Mouse (Mus musculus) liver, adult 2 months (tissue): Measurements from ENCODE around the gene Hoxc5. TPM values are rescaled to one million over a fixed set of nuclear protein-coding genes. Genes with fewer than 3 reads are reported as not detected.

ENCODE experiments used
- DNase-seq: peaks from one replicate; pipeline ENCODE4 v3.0.0-alpha.2; 2011; ENCODE audit warnings: low read depth, low spot score; ENCODE audit errors: extremely low read depth
- H3K27ac ChIP-seq: fragments of 200-500 bp; replicated peaks from 2 replicates; pipeline ENCODE4 v1.5.1; 2012; ENCODE audit warnings: low read depth, mild to moderate bottlenecking, control low read depth, inconsistent platforms, low read length; ENCODE audit not compliant: insufficient read depth
- H3K27me3 ChIP-seq: fragments of 200-500 bp; 2 replicates; pipeline ENCODE4 v1.6.1; 2012; ENCODE audit warnings: mild to moderate bottlenecking, moderate library complexity, low read length, inconsistent platforms; ENCODE audit not compliant: control insufficient read depth, insufficient read depth
- H3K36me3 ChIP-seq: fragments of 200-500 bp; 2 replicates; pipeline ENCODE4 v1.6.1; 2012; ENCODE audit warnings: low read length, inconsistent platforms; ENCODE audit not compliant: control insufficient read depth, insufficient read depth
- H3K4me1 ChIP-seq: fragments of 200-500 bp; 2 replicates; pipeline ENCODE4 v1.6.1; 2011; ENCODE audit warnings: low read length; ENCODE audit not compliant: control insufficient read depth, insufficient read depth
- H3K4me3 ChIP-seq: fragments of 200-500 bp; 2 replicates; pipeline ENCODE4 v1.5.1; 2011; ENCODE audit warnings: low read depth, mild to moderate bottlenecking, control low read depth, low read length, moderate library complexity; ENCODE audit not compliant: insufficient read depth
- H3K79me2 ChIP-seq: fragments of 200-500 bp; 2 replicates; pipeline ENCODE4 v1.6.1; 2012; ENCODE audit warnings: inconsistent platforms, mild to moderate bottlenecking, low read length, moderate library complexity; ENCODE audit not compliant: control insufficient read depth, insufficient read depth
- H3K9ac ChIP-seq: fragments of 200-500 bp; 2 replicates; pipeline ENCODE4 v1.6.1; 2012; ENCODE audit warnings: low read depth, mild to moderate bottlenecking, control low read depth, inconsistent platforms, low read length
- CTCF ChIP-seq: fragments of 200-500 bp; IDR thresholded peaks from 2 replicates; pipeline ENCODE4 v1.5.1; 2011; ENCODE audit warnings: low read depth, low read length, control low read depth
- POLR2A ChIP-seq: fragments of 200-500 bp; IDR thresholded peaks from 2 replicates; pipeline ENCODE4 v1.6.1; 2011; ENCODE audit warnings: low read length, control low read depth; ENCODE audit not compliant: insufficient read depth; ENCODE audit errors: extremely low read depth
- WGBS: fragments of 180-500 bp; shearing (Covaris S2); methylation state at CpG from one replicate; pipeline ENCODE4 v1.1.7; 2018; 5-methylcytosine and 5-hydroxymethylcytosine counted together
- polyA plus RNA-seq: library from polyadenylated mRNA; depleted of rRNA; stranded (reverse); fragments of >200 nt; gene quantifications from 2 replicates; pipeline ENCODE4 v1.2.3, GENCODE M21; 2012
- total RNA-seq: library from RNA; depleted of rRNA; stranded (reverse); fragments of >200 nt; gene quantifications from 2 replicates; pipeline ENCODE4 v1.2.3, GENCODE M21; 2014

Gene Hoxc5
- total and polyA plus RNA-seq, 2 experiments, result under 0.01 TPM; not detected in 1

DNA sequence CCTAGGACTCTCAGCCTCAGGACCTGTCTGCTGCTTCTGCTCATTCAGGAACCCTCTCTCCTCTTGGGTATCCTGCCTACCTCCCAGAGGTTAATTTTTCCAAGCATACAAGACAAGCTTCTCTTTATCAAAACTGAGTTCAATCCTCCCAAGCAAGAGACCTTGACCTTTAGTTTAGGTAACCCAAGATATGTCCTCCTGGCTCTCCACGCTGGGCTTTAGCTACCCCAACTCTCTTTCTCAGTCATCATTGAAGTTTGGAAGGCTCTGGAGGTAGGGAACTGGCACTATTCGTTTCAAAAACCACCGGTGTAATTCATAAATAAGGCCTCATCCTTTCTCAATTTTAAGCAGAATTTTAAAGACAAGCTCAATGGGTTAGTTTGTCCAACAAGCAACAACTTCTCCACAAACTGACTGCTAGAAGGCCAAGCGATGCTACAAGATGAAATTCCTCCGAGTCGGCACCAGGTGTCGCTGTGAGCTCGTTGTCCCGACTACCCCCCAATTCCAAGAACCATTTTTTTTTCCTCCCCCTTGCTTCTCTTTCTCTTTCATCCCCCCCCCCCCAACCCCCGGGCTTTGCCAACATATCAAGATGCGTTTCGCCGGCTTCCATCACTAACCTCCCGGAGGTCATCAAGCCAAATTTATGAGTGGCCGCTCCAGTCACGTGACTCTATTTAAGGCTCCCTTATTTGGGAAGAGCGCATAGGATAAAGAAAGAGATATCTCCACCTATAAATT lies 46.2 kb downstream of the Hoxc5 start:
- H3K9ac ChIP-seq, result no peak overlapping the region
- no peaks in the 10 kb centered on the region for H3K36me3 ChIP-seq
- 4% methylated on average over 17 of the region's 17 CpGs for WGBS
- no peak overlapping the region for H3K4me3 ChIP-seq
- peaks cover 31% of the 10 kb centered on the region for H3K27me3 ChIP-seq
- peak; percentile 32 for DNase-seq
- no peaks in the 10 kb centered on the region for H3K79me2 ChIP-seq
- no peak overlapping the region for H3K27ac ChIP-seq
- TF ChIP-seq CTCF (peak; percentile 86), POLR2A (no peak)
- no peaks in the 10 kb centered on the region for H3K4me1 ChIP-seq

DNA sequence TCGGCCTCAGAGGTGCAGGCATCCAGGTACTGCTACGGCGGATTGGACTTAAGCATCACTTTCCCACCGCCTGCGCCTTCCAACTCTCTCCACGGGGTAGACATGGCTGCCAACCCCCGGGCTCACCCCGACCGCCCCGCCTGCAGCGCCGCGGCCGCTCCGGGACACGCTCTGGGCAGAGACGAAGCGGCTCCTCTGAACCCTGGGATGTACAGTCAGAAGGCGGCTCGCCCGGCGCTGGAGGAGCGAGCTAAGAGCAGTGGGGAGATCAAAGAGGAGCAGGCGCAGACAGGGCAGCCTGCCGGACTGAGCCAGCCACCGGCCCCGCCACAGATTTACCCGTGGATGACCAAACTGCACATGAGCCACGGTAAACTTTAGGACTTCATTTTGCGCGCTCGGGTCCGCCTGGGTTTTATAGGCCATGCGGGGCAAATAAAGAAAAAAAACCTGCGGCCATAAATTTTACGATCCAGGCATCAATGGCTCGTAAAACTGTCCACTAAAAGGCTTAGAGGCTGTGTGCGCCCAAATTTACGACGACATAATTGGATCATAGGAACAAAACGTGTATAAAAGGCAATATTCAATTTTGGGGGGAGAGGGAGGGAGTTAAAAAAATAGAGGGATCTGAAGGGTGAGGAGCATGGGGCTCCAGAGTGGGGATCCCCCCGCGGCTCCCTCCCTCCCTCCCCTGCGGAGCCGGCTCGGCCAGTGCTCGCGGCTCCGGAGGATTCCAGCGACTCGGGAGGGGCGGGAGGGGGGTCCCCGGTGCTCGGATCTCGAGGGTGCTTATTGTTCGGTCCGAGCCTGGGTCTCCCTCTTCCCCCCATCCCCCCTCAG lies 47.1 kb downstream of the Hoxc5 start:
- DNase-seq, result no peak
- no peak for TF ChIP-seq CTCF
- no peak for TF ChIP-seq POLR2A
- 4% methylated on average over 56 of the region's 57 CpGs for WGBS
- H3K4me3 ChIP-seq, result no peak overlapping the region
- no peaks in the 10 kb centered on the region for H3K79me2 ChIP-seq
- peaks cover 31% of the 10 kb centered on the region for H3K27me3 ChIP-seq
- H3K9ac ChIP-seq, result no peak overlapping the region
- H3K4me1 ChIP-seq, result no peaks in the 10 kb centered on the region
- no peak overlapping the region for H3K27ac ChIP-seq
- H3K36me3 ChIP-seq, result no peaks in the 10 kb centered on the region

DNA sequence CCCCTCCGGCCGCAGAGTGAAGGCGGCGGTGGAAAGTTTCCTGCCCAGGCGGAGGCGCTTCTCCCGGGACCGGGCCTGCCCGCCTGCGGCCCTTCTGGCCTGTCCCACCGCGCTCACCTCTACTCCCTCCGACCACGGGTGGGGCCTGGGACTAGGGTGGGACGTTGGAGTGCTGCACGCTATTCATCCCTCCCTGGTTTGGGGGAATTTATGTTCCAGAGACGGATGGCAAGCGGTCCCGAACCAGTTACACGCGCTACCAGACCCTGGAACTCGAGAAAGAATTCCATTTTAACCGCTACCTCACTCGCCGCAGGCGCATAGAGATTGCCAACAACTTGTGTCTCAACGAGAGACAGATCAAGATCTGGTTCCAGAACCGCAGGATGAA lies 47.8 kb downstream of the Hoxc5 start:
- no peak overlapping the region for H3K27ac ChIP-seq
- H3K4me1 ChIP-seq, result no peaks in the 10 kb centered on the region
- no peaks in the 10 kb centered on the region for H3K36me3 ChIP-seq
- 5% methylated on average over 28 of the region's 28 CpGs for WGBS
- no peak overlapping the region for H3K4me3 ChIP-seq
- peaks cover 30% of the 10 kb centered on the region for H3K27me3 ChIP-seq
- H3K9ac ChIP-seq, result no peak overlapping the region
- no peaks in the 10 kb centered on the region for H3K79me2 ChIP-seq
- TF ChIP-seq CTCF, result no peak
- no peak for DNase-seq

DNA sequence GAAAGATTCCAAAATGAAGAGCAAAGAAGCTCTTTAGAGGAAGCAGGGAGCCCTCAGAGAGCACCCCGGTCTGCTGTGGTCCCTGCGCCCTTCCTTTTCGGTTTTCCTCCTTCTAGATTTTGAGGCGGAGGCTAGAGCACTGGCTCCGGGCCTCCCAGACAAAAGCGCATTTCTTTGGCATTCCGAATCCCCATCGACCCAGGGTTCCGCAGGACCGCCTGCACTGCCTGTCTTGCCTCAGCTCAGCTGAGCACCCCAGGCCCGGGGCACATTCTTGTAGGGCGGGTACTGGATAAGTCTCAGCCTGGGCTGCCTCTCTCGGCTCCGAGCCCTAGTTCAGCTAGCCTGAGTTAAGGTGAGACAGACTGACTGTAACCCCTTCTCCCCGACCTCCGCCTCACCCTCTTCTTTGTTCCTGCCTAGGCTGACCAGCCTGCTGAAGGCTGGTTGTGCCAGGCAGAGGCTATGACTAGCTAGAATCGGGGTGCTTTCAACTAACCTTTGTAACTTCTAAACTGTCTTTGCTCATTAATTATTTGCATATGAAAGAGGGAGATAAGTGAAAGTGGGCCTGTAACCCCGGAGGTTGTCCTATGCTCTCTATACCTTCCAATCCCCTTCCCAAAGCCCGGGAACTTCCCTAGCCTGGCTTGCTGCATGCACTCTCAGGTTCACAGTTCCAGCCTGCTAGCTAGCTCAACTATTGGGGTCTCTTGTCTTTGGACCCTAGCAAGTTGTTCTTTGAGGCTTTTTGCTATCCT lies 48.3 kb downstream of the Hoxc5 start:
- no peak overlapping the region for H3K4me3 ChIP-seq

DNA sequence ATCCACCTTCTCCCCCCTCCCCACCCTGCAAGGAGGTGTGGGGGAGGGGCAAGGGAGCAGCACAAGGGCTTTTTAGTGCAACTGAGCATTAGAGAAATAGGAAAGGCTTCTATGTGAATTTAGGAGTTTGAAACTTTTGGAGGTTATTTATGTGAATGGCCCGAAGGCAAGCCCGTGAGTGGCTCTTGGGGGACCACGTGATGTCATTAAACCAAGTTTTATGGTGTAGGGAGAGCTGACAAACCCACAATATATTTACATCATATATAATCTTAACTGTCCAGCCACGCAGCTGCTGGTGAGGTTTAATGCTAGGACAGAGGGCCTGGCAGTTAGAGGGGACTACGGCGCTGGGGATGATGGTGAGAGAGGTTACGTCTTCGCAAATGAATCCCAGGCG lies 51.4 kb downstream of the Hoxc5 start, which contains the start of gene Hoxc4:
Hoxc4 (plus strand) TSS at position 299 of the 400 bp plus-strand sequence.
- H3K4me3 ChIP-seq, result no peak within 1 kb of the TSS
- peaks cover 18% of the 10 kb centered on the region for H3K27me3 ChIP-seq
- no peaks in the 10 kb centered on the region for H3K4me1 ChIP-seq
- no peak within 1 kb of the TSS for H3K9ac ChIP-seq
- 20% methylated on average over 9 of the region's 9 CpGs for WGBS
- TF ChIP-seq CTCF, result no peak
- no peak for TF ChIP-seq POLR2A
- H3K36me3 ChIP-seq, result no peaks in the 10 kb centered on the region
- H3K79me2 ChIP-seq, result no peaks in the 10 kb centered on the region
- DNase-seq, result no peak
- no peak within 1 kb of the TSS for H3K27ac ChIP-seq

More for the DNA sequence above, 48.3 kb downstream of the Hoxc5 start:
- no peaks in the 10 kb centered on the region for H3K79me2 ChIP-seq
- no peak for TF ChIP-seq POLR2A
- no peak for TF ChIP-seq CTCF
- no peak overlapping the region for H3K27ac ChIP-seq
- WGBS, result 14% methylated on average over 19 of the region's 19 CpGs
- no peaks in the 10 kb centered on the region for H3K4me1 ChIP-seq
- peaks cover 27% of the 10 kb centered on the region for H3K27me3 ChIP-seq
- H3K9ac ChIP-seq, result no peak overlapping the region
- no peak for DNase-seq
- H3K36me3 ChIP-seq, result no peaks in the 10 kb centered on the region
